Mouse (Mus musculus) lung, embryonic 16.5 days (tissue): ENCODE measurements around the gene Slco3a1. TPM values are rescaled to one million over a fixed set of nuclear protein-coding genes. Genes with fewer than 3 reads are reported as not detected.

ENCODE experiments used
- ATAC-seq: fragments of 200-750 bp; cut with Nextera tagmentation; 2 replicates; pipeline ENCODE4 v1.8.0; 2017; ENCODE audit warnings: low read depth, mild to moderate bottlenecking, moderate library complexity
- H3K27ac ChIP-seq: fragments of 300-500 bp; sonication (generic); 2 replicates; pipeline ENCODE4 v1.5.1; 2014; ENCODE audit warnings: mild to moderate bottlenecking, control low read depth, low read length
- H3K27me3 ChIP-seq: fragments of 300-500 bp; sonication (generic); 2 replicates; pipeline ENCODE4 v1.6.1; 2014; ENCODE audit warnings: low read depth, low read length, mixed read lengths; ENCODE audit not compliant: control insufficient read depth, insufficient read depth
- H3K36me3 ChIP-seq: fragments of 300-500 bp; sonication (generic); 2 replicates; pipeline ENCODE4 v1.6.1; 2014; ENCODE audit warnings: low read length; ENCODE audit not compliant: control insufficient read depth, insufficient read depth
- H3K4me1 ChIP-seq: fragments of 300-500 bp; sonication (generic); replicated peaks from 2 replicates; pipeline ENCODE4 v1.6.1; 2014; ENCODE audit warnings: low read length, mixed read lengths; ENCODE audit not compliant: control insufficient read depth, insufficient read depth
- H3K4me2 ChIP-seq: fragments of 300-500 bp; sonication (generic); 2 replicates; pipeline ENCODE4 v1.6.1; 2014; ENCODE audit warnings: low read depth, low read length, control low read depth
- H3K4me3 ChIP-seq: fragments of 300-500 bp; sonication (generic); 2 replicates; pipeline ENCODE4 v1.5.1; 2014; ENCODE audit warnings: mild to moderate bottlenecking, low read length, control low read depth
- H3K9ac ChIP-seq: fragments of 300-500 bp; sonication (generic); 2 replicates; pipeline ENCODE4 v1.6.1; 2014; ENCODE audit warnings: low read length, control low read depth
- H3K9me3 ChIP-seq: fragments of 300-500 bp; sonication (generic); 2 replicates; pipeline ENCODE4 v1.6.1; 2016; ENCODE audit warnings: low read length; ENCODE audit not compliant: control insufficient read depth
- WGBS: fragments of 180-500 bp; shearing (Covaris S2); extraction: QIAGEN DNeasy Blood & Tissue Kit; methylation state at CpG from one replicate; pipeline ENCODE4 v1.1.7; 2014; 5-methylcytosine and 5-hydroxymethylcytosine counted together
- polyA plus RNA-seq: library from polyadenylated mRNA; unstranded; fragments of >200 nt; fragmentation: Nextera tagmentation; extraction: Ambion mirVana; gene quantifications from 2 replicates; pipeline ENCODE4 v1.2.1, GENCODE M21; 2015

Gene Slco3a1
- polyA plus RNA-seq, 1 experiment from 2014 or later, result 9.7 TPM

DNA sequence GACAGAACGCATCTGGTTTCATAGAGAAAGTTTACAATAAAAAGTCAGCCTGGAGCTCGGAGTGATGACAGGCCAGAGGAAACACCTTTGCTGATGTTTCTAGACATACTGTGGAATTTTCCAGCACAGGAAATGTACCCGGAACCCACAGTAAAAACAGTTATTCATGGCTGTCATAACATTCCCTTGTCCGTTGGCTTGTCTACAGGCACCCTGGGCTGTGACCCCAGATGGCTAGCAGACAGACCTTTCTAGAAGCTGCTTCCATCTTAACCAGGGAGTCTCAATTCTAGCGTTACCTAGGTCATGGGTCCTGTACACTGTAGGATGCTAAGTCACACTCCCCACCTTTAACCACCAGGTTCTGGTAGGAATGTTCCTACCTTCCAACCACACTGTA, 95.3 kb downstream of the Slco3a1 start:
- Histone ChIP-seq H3K27ac (peak overlapping the region; percentile 57), H3K36me3 (no peaks in the 10 kb centered on the region), H3K4me3 (no peak overlapping the region), H3K9me3 (no peaks in the 10 kb centered on the region), H3K9ac (no peak overlapping the region), H3K4me1 (peaks cover 16% of the 10 kb centered on the region), H3K27me3 (no peaks in the 10 kb centered on the region), H3K4me2 (no peak overlapping the region)
- 48% methylated on average over 5 of the region's 5 CpGs for WGBS
- ATAC-seq, result peak; percentile 25; the same call in 1 of the 2 replicates

DNA sequence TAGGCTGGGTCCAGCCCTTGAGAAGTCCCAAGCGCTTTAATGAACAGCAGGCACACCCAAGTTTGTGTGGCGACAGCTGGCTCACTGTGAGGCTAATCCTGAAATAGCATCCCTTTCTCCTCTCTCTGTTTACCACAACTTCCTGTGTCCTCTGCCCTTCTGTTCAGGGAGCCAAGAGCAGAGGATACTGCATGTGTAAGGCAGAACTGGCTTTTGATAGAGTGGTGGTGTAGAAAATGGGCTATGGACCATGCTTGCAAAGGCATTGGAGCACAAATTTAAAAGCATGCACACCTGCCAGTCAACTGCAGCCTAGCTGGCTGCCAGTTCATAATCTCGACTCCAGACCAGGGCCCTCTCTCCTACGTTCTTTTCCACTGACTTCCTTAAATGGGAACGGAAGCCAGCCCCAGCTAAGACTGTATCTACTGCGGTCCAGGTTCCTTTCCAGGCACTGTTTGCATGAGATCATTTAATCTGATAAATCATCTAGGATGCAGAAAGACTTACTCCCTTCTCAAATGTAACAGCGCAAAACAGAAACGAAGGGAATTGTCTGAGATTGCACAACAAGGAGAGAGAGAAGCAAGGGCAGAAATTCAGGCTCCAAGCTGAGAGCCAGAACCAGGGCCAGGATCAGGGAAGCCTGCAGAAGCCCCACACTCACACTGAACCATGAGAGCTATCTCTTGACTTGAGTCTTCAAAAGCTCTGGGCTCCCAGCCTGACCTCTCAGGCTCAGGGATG, 95.9 kb downstream of the Slco3a1 start:
- WGBS, result 45% methylated on average over 8 of the region's 8 CpGs
- H3K27ac ChIP-seq, result peak overlapping the region; percentile 57
- no peaks in the 10 kb centered on the region for H3K27me3 ChIP-seq
- no peaks in the 10 kb centered on the region for H3K9me3 ChIP-seq
- no peak overlapping the region for H3K9ac ChIP-seq
- peak; percentile 56; the same call in 1 of the 2 replicates for ATAC-seq
- H3K4me2 ChIP-seq, result no peak overlapping the region
- no peaks in the 10 kb centered on the region for H3K36me3 ChIP-seq
- H3K4me1 ChIP-seq, result peaks cover 16% of the 10 kb centered on the region
- no peak overlapping the region for H3K4me3 ChIP-seq

DNA sequence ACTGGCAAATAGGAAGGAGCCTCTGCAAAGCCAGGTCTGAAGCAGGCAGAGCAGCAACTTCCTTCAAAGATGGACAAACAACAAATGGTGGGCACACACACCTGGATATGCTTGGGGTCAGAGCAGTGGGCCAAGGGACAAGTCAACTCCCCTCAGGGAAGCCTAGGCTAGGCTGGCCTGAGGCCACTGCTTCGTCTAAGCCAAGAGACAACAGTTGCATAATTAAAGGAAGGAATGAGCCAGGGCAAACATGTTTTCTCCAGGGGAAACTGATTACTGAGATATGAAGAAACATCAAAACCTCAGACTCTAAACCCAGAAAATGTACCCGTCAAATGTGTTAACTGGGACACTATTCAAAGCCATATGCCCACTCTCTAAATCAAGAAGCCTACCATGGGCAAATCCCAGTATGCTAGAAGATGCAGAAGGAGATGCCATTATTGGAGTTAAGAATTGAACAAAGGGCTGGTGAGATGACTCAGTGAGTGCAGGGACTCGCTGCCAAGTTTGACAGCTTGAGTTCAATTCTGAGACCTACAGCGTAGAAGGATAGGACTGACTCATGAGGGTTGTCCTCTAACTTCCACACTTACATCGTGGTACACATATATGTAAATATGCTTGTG, 97.1 kb downstream of the Slco3a1 start:
- ATAC-seq, result no peak
- H3K4me2 ChIP-seq, result no peak overlapping the region
- no peaks in the 10 kb centered on the region for H3K9me3 ChIP-seq
- no peak overlapping the region for H3K4me3 ChIP-seq
- peaks cover 16% of the 10 kb centered on the region for H3K4me1 ChIP-seq
- no peak overlapping the region; the same call in 1 of the 2 replicates for H3K27ac ChIP-seq
- no peaks in the 10 kb centered on the region for H3K36me3 ChIP-seq
- WGBS, result 61% methylated on average over 5 of the region's 5 CpGs
- no peaks in the 10 kb centered on the region for H3K27me3 ChIP-seq
- no peak overlapping the region for H3K9ac ChIP-seq

GRCm38 (mm10) chr7:74456781-74457180, 97.8 kb downstream of the Slco3a1 start:
- Histone ChIP-seq H3K4me1 (peaks cover 16% of the 10 kb centered on the region), H3K4me3 (no peak overlapping the region), H3K27me3 (no peaks in the 10 kb centered on the region), H3K27ac (no peak overlapping the region), H3K9ac (no peak overlapping the region), H3K36me3 (no peaks in the 10 kb centered on the region), H3K4me2 (no peak overlapping the region), H3K9me3 (no peaks in the 10 kb centered on the region)
- ATAC-seq, result no peak
- WGBS, result 58% methylated on average over 2 of the region's 2 CpGs

- no peak overlapping the region for H3K9ac ChIP-seq
- no peak overlapping the region for H3K4me3 ChIP-seq
- no peaks in the 10 kb centered on the region for H3K36me3 ChIP-seq
- H3K4me2 ChIP-seq, result no peak overlapping the region
- no peaks in the 10 kb centered on the region; the same call in 1 of the 2 replicates for H3K4me1 ChIP-seq
- no peaks in the 10 kb centered on the region for H3K9me3 ChIP-seq
- 53% methylated on average over 2 of the region's 2 CpGs for WGBS
- no peak overlapping the region for H3K27ac ChIP-seq
- no peaks in the 10 kb centered on the region for H3K27me3 ChIP-seq
- no peak for ATAC-seq
These were observed 103.5 kb downstream of the Slco3a1 start for GRCm38 (mm10) chr7:74451047-74451446.

DNA sequence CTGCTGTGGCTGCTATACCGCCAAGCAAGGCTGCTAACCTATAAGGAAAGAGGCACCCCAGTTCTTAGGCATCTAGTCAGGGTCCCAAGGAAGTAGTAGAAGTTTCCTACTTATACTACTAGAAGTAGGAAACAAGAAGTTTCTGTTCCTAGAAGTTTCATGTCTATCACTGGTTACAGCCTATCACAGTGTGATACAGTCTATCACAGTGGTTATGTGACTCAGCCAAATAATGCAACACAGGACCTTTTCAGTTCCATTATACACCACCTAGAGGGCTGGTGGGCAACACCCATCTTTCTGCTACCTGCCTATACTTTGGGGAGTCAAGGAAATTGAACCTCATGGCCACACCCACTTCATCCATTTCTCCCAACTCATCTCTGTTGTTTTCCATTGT, 104.8 kb downstream of the Slco3a1 start:
- Histone ChIP-seq H3K4me1 (no peaks in the 10 kb centered on the region; the same call in 1 of the 2 replicates), H3K4me3 (no peak overlapping the region), H3K27me3 (no peaks in the 10 kb centered on the region), H3K36me3 (no peaks in the 10 kb centered on the region), H3K4me2 (no peak overlapping the region), H3K27ac (no peak overlapping the region), H3K9ac (no peak overlapping the region), H3K9me3 (no peaks in the 10 kb centered on the region)
- 89% methylated on average over 1 of the region's 1 CpGs for WGBS
- no peak for ATAC-seq

GRCm38 (mm10) chr7:74447781-74448180, 106.8 kb downstream of the Slco3a1 start:
- Histone ChIP-seq H3K4me1 (no peaks in the 10 kb centered on the region; the same call in 1 of the 2 replicates), H3K36me3 (no peaks in the 10 kb centered on the region), H3K4me2 (no peak overlapping the region), H3K27me3 (no peaks in the 10 kb centered on the region), H3K9ac (no peak overlapping the region), H3K27ac (no peak overlapping the region), H3K9me3 (no peaks in the 10 kb centered on the region), H3K4me3 (no peak overlapping the region)
- 25% methylated on average over 2 of the region's 2 CpGs for WGBS
- ATAC-seq, result no peak

GRCm38 (mm10) chr7:74445148-74445547, 109.4 kb downstream of the Slco3a1 start:
- H3K9ac ChIP-seq, result no peak overlapping the region
- ATAC-seq, result no peak
- no peaks in the 10 kb centered on the region for H3K4me1 ChIP-seq
- H3K4me2 ChIP-seq, result no peak overlapping the region
- H3K27ac ChIP-seq, result no peak overlapping the region
- H3K36me3 ChIP-seq, result no peaks in the 10 kb centered on the region
- H3K4me3 ChIP-seq, result no peak overlapping the region
- H3K9me3 ChIP-seq, result no peaks in the 10 kb centered on the region
- 71% methylated on average over 5 of the region's 5 CpGs for WGBS
- H3K27me3 ChIP-seq, result no peaks in the 10 kb centered on the region

DNA sequence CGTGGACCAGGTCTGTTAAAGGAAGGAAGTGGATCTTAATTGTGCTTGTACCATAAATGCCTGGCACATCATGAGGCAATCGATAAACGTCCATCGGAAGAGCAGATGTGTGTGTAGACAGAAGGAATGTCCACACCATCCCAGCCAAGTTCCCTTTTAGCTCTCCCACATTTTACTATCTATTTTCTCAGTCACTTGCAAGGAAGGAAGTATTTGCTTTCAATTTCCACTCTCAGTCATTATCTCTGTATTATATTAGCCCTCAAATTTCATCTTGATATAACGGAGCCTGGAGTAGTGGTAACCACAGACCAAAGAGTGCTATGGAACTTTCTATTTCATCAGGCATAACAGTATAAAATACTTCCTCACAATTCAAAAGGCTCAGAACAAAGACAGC, 112.2 kb downstream of the Slco3a1 start:
- ATAC-seq, result no peak
- Histone ChIP-seq H3K4me3 (no peak overlapping the region), H3K4me2 (no peak overlapping the region), H3K27ac (no peak overlapping the region), H3K9ac (no peak overlapping the region), H3K4me1 (no peaks in the 10 kb centered on the region), H3K36me3 (no peaks in the 10 kb centered on the region), H3K9me3 (no peaks in the 10 kb centered on the region), H3K27me3 (no peaks in the 10 kb centered on the region)
- 61% methylated on average over 5 of the region's 5 CpGs for WGBS
